Mouse (Mus musculus) macrophage (primary cell): ENCODE results near the gene Lamc1. TPM values are rescaled to one million over a fixed set of nuclear protein-coding genes. Genes with fewer than 3 reads are reported as not detected.

Experiments
- H3K27ac ChIP-seq: fragments of 350-480 bp; formaldehyde crosslinking; 2 replicates; pipeline ENCODE4 v1.9.0; 2021
- H3K36me3 ChIP-seq: fragments of 350-480 bp; formaldehyde crosslinking; 2 replicates; pipeline ENCODE4 v1.9.0; 2021; ENCODE audit errors: inconsistent target
- H3K4me3 ChIP-seq: fragments of 350-480 bp; formaldehyde crosslinking; 2 replicates; pipeline ENCODE4 v1.9.0; 2021; ENCODE audit errors: inconsistent target
- H3K79me2 ChIP-seq: fragments of 350-480 bp; formaldehyde crosslinking; 2 replicates; pipeline ENCODE4 v1.9.0; 2021; ENCODE audit errors: inconsistent target
- WGBS: methylation state at CpG from one replicate; pipeline ENCODE4 v1.1.7; 2026; ENCODE audit warnings: inconsistent platforms; ENCODE audit not compliant: missing documents; 5-methylcytosine and 5-hydroxymethylcytosine counted together
- polyA plus RNA-seq: library from polyadenylated mRNA; stranded (reverse); fragments of 250-400 nt; gene quantifications from 3 replicates; pipeline ENCODE4 v1.2.4, GENCODE M21; 2018; ENCODE audit warnings: inconsistent platforms

The Lamc1 gene
- polyA plus RNA-seq, 1 experiment from 2014 or later, result 21.0 TPM

DNA sequence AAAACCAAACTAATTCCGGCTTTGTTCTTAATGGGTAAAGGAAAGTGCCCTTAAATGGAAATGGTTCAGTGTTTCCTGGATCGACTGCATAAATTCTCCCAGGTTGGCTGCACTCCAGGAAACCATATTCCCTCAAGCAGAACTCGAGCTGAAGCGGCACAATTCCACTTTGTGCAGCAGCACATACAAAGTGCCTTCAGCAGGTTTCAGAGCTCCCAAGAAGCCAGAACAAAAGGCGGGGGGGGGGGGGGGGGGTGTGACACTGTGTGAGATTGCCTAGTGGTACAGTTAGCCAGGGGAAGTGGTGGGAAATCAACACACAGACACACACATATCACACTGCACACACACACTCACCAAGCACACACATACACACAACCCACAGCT, 140.7 kb downstream of the Lamc1 start:
- Histone ChIP-seq H3K4me3 (no peak overlapping the region), H3K36me3 (no peaks in the 10 kb centered on the region), H3K27ac (no peak overlapping the region), H3K79me2 (no peaks in the 10 kb centered on the region)
- WGBS, result 35% methylated on average over 5 of the region's 5 CpGs

DNA sequence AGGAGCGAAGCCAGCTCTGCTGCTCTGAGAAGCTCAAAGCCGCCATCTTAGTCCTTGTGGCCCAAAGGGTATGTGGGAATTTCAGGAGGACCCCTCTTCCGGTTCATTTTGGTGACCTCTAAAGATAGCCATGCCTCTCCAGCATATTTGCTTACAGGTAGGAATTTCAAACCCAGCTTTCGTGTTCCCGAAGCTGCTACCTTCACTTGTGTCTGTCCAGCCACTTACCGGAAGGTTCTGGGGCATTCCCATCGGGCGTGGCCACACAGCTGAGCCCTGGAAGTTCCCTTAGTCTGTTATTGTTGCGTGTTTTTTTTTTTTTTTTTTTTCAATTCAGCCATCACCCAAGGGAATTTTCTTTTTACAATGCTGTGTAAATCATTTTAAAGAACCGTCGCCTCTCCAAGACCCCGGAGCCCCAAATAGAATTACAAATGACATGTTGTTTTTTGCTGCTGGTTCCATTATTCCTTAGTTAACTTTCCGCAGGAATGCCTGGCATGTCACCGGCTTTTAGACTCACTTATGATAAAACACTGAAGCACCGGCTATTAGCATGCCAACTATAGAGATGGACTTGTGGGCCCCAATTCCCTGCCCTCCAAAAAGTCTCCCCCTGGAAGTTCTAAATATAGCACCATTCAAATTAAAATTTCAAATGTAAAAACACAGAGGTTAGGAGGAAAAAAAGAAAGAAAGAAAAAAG, 141.2 kb downstream of the Lamc1 start:
- Histone ChIP-seq H3K4me3 (no peak overlapping the region), H3K27ac (no peak overlapping the region), H3K36me3 (no peaks in the 10 kb centered on the region), H3K79me2 (no peaks in the 10 kb centered on the region)
- WGBS, result 93% methylated on average over 13 of the region's 15 CpGs

GRCm38 (mm10) chr1:153188081-153188480, 144.5 kb downstream of the Lamc1 start:
- Histone ChIP-seq H3K27ac (no peak overlapping the region), H3K79me2 (no peaks in the 10 kb centered on the region), H3K4me3 (no peak overlapping the region), H3K36me3 (no peaks in the 10 kb centered on the region)
- 88% methylated on average over 3 of the region's 3 CpGs for WGBS

DNA sequence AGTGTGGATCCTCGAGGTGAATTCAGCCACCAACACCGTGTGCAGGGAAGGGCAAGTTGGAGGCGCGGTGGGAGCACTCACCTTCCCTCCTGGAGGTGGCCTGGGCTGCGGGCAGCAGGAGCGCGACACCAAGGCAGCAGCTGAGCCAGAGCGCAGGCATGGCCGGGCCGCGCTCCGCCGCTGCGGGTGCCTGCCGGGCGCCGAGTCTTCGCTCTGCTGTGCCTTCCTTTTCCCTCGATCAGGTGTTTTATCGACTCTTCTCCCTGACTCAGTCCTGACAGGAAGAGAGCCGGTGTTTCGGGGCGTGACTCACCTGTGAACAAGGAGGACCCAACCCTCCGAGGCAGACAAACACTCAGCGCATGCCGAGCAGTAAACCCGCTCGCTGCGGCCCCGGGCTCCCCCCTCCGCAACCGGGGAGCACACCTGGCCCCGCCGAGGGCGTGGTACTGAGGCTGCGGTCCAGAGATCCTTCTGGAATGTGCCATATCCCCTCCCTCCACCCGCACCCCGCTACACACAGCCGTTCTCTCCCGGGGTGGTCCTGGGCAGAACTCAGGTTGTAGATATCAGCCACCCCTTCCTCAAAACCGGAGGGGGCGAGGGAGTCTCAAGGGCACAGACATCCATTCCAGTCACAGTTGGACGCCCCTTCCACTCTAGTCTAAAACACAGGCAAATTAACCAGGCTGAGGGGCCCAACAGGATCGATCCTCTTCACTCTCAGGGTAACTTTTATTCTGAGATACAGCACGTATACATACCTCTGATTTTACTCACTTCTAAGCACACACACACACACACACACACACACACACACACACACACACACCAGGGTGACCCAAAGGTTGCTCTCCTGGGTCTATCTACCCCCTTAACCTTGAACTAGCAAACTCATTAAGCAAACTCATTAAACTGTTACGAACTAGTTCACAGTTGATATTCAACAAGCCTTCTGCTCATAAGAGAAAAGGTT, 146.5 kb downstream of the Lamc1 start, which contains the start of gene Lamc2:
Gene Lamc2, minus strand, starts transcription at position 620 of the 976 bp plus-strand sequence.
- Histone ChIP-seq H3K36me3 (no peaks in the 10 kb centered on the region), H3K27ac (no peak within 1 kb of the TSS), H3K4me3 (no peak within 1 kb of the TSS), H3K79me2 (no peaks in the 10 kb centered on the region)
- 7% methylated on average over 46 of the region's 46 CpGs for WGBS

DNA sequence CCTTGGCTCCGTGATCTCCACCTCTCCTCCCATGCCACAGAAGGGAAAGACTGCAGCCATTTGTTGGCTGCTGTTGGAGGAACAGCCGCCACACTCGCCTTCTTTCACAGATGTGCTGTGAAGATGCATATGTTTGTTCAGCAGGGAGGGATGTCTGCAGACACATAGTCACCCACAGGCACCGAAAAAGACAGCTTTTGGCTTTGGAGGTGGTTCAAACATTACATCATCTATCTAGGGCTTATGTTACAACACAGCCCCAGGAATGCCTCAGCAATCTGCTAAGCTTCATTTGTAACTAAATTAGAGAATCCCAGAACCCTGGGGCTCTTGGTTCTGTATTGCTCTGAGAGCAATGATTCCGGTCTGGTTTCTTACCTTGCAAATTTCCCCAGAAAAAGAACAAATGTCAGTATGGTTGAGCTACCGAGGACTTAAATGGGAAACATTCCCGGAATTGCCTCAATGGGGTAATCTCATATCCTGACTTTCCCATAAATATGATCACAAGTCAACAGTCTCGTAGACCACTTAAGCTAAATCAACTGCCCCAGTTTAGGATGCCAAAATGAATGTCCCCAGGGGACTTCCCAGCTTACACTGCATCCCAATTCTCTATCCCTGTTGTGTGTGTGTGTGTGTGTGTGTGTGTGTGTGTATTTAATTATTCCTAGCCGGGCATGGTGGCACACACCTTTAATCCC, 151.8 kb downstream of the Lamc1 start:
- no peaks in the 10 kb centered on the region for H3K36me3 ChIP-seq
- WGBS, result 79% methylated on average over 8 of the region's 9 CpGs
- no peaks in the 10 kb centered on the region for H3K79me2 ChIP-seq
- no peak overlapping the region for H3K27ac ChIP-seq
- no peak overlapping the region for H3K4me3 ChIP-seq

GRCm38 (mm10) chr1:153180160-153180559, 152.4 kb downstream of the Lamc1 start:
- 88% methylated on average over 4 of the region's 4 CpGs for WGBS
- Histone ChIP-seq H3K79me2 (no peaks in the 10 kb centered on the region), H3K36me3 (no peaks in the 10 kb centered on the region), H3K4me3 (no peak overlapping the region), H3K27ac (no peak overlapping the region)

- Histone ChIP-seq H3K4me3 (no peak overlapping the region), H3K36me3 (no peaks in the 10 kb centered on the region), H3K27ac (no peak overlapping the region), H3K79me2 (no peaks in the 10 kb centered on the region)
- WGBS, result 71% methylated on average over 12 of the region's 12 CpGs
These were observed 157.8 kb downstream of the Lamc1 start for GRCm38 (mm10) chr1:153174801-153175200.

- H3K36me3 ChIP-seq, result no peaks in the 10 kb centered on the region
These were observed 159.3 kb downstream of the Lamc1 start for GRCm38 (mm10) chr1:153173276-153173675.

DNA sequence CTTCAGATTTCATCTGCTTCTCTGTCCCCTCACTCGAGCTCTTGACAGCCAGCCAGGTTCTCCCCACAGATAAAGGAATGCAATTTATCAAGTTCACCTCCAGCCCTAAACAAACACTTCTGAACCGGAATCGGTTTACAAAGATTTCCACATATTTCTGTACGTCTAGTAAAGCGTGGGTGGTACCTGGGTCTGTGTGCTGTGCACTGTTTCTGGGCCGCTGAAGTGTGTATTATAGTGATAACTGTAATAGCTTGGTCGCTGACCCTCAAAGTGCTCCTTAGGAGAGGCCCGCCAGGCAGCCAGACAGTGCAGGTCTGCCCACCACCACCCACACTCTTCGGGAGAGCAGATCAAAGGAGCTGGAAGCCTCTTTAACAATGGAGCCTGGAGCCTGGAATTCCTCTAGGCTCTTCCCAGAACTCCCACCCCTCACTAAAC, 160.3 kb downstream of the Lamc1 start:
- Histone ChIP-seq H3K79me2 (no peaks in the 10 kb centered on the region), H3K36me3 (no peaks in the 10 kb centered on the region), H3K27ac (no peak overlapping the region), H3K4me3 (no peak overlapping the region)
- 59% methylated on average over 9 of the region's 9 CpGs for WGBS

More at GRCm38 (mm10) chr1:153173276-153173675, 159.3 kb downstream of the Lamc1 start:
- Histone ChIP-seq H3K79me2 (no peaks in the 10 kb centered on the region), H3K27ac (no peak overlapping the region), H3K4me3 (no peak overlapping the region)
- WGBS, result 8% methylated on average over 3 of the region's 3 CpGs

- Histone ChIP-seq H3K36me3 (no peaks in the 10 kb centered on the region), H3K4me3 (no peak overlapping the region), H3K27ac (no peak overlapping the region), H3K79me2 (no peaks in the 10 kb centered on the region)
- 95% methylated on average over 10 of the region's 10 CpGs for WGBS
These were observed 161.6 kb downstream of the Lamc1 start for GRCm38 (mm10) chr1:153171011-153171410.

Other genes with a start within 250 kb of the Lamc1 start
- gene Lamc2, start 146.3 kb downstream of the Lamc1 start, polyA plus RNA-seq, result not detected in 3 replicates
- 0.53 to 1.9 TPM (median 0.63 TPM) in 3 replicates for gene Shcbp1l, start 92.4 kb upstream of the Lamc1 start, polyA plus RNA-seq
- 51.6 to 87.8 TPM (median 81.8 TPM) in 3 replicates for gene Dhx9, start 154.9 kb upstream of the Lamc1 start, polyA plus RNA-seq
- gene Npl, start 217.3 kb upstream of the Lamc1 start, polyA plus RNA-seq, result 30.0 to 56.0 TPM (median 46.8 TPM) in 3 replicates